Mouse (Mus musculus) G1E (cell line): ENCODE results near the gene Ehmt1. TPM values are rescaled to one million over a fixed set of nuclear protein-coding genes. Genes with fewer than 3 reads are reported as not detected.

Experiments
- ATAC-seq: 2 replicates; pipeline ENCODE4 v1.8.0; 2016; ENCODE audit warnings: mild to moderate bottlenecking; ENCODE audit not compliant: insufficient number of reproducible peaks, poor library complexity, low FRiP score, severe bottlenecking; ENCODE audit errors: extremely low read depth
- DNase-seq: peaks from one replicate; pipeline ENCODE4 v3.0.0; 2012; ENCODE audit warnings: low spot score
- H3K27me3 ChIP-seq: 2 replicates; pipeline ENCODE4 v1.6.1; 2012; ENCODE audit warnings: mild to moderate bottlenecking, low read length, inconsistent platforms; ENCODE audit not compliant: insufficient read depth
- H3K36me3 ChIP-seq: replicated peaks from 2 replicates; pipeline ENCODE3; 2012; ENCODE audit warnings: mild to moderate bottlenecking, inconsistent platforms
- H3K4me1 ChIP-seq: 2 replicates; pipeline ENCODE4 v1.6.1; 2012; ENCODE audit warnings: low read depth, low read length, inconsistent platforms, mixed read lengths; ENCODE audit not compliant: insufficient read depth
- H3K4me3 ChIP-seq: 2 replicates; pipeline ENCODE4 v1.5.1; 2012; ENCODE audit warnings: low read depth, mild to moderate bottlenecking, inconsistent platforms, low read length, moderate library complexity, mixed read lengths
- H3K9me3 ChIP-seq: replicated peaks from 2 replicates; pipeline ENCODE4 v1.6.1; 2012; ENCODE audit warnings: inconsistent platforms
- CTCF ChIP-seq: IDR thresholded peaks from 2 replicates; pipeline ENCODE4 v1.5.1; 2012; ENCODE audit warnings: low read depth, low read length, inconsistent platforms, mixed read lengths
- GATA1 ChIP-seq: IDR thresholded peaks from 2 replicates; pipeline ENCODE4 v1.6.1; 2012; ENCODE audit warnings: borderline replicate concordance, low read length, inconsistent platforms, mixed read lengths
- GATA2 ChIP-seq: IDR thresholded peaks from 2 replicates; pipeline ENCODE4 v1.6.1; 2012; ENCODE audit warnings: low read depth, low read length, inconsistent platforms, borderline replicate concordance
- POLR2AphosphoS5 ChIP-seq: IDR thresholded peaks from 2 replicates; pipeline ENCODE4 v1.6.1; 2012; ENCODE audit warnings: low read depth, low read length, inconsistent platforms; ENCODE audit not compliant: insufficient replicate concordance
- TAL1 ChIP-seq: conservative IDR thresholded peaks from 2 replicates; pipeline ENCODE4 v1.6.1; 2012; ENCODE audit warnings: low read depth, low read length, inconsistent platforms, mixed read lengths
- polyA plus RNA-seq: library from polyadenylated mRNA; stranded (reverse); fragments of >175 nt; gene quantifications from 2 replicates; pipeline ENCODE4 v1.2.3, GENCODE M21; 2012
- total RNA-seq, 2 experiments: library from RNA; stranded (forward) in 1 of 2; stranded (reverse) in 1 of 2; fragments of 200-1000 nt in 1 of 2; fragments of >200 nt in 1 of 2; fragmentation: Nextera tagmentation in 1 of 2; gene quantifications; 2 replicates each; pipeline ENCODE4 v1.2.3; 2014 to 2017

The Ehmt1 gene
- total RNA-seq (2014; fragmentation: Nextera tagmentation) (59.0 and 94.7 TPM in 2 replicates), total RNA-seq (2017) (38.4 and 71.5 TPM in 2 replicates), polyA plus RNA-seq (81.8 and 85.4 TPM in 2 replicates)

GRCm38 (mm10) chr2:24918930-24919838 is at the start of gene Ehmt1:
Gene Ehmt1, minus strand, starts transcription at chr2:24919614.
- H3K4me1 ChIP-seq, result peaks cover 24% of the 10 kb centered on the region
- DNase-seq (peak; percentile 95), ATAC-seq (peak; percentile 68)
- H3K4me3 ChIP-seq, result peak within 1 kb of the TSS; percentile 97
- no peaks in the 10 kb centered on the region for H3K27me3 ChIP-seq
- no peaks in the 10 kb centered on the region for H3K9me3 ChIP-seq
- TF ChIP-seq CTCF (no peak), POLR2AphosphoS5 (no peak), GATA1 (no peak), TAL1 (no peak), GATA2 (no peak)
- peaks cover 15% of the 10 kb centered on the region for H3K36me3 ChIP-seq

GRCm38 (mm10) chr2:24962304-24963000 is 43.0 kb upstream of the Ehmt1 start, which contains the start of gene Dph7:
Gene Dph7, plus strand, starts transcription at chr2:24962400.
- Histone ChIP-seq H3K36me3 (peaks cover 87% of the 10 kb centered on the region), H3K27me3 (no peaks in the 10 kb centered on the region), H3K4me1 (peaks cover 28% of the 10 kb centered on the region), H3K9me3 (no peaks in the 10 kb centered on the region), H3K4me3 (peak within 1 kb of the TSS; percentile 96)
- TF ChIP-seq GATA2 (no peak), POLR2AphosphoS5 (peak; percentile 81; the same call in 1 of the 2 replicates), CTCF (peak; percentile 82)
- ATAC-seq (peak; percentile 84), DNase-seq (peak; percentile 65)

- Histone ChIP-seq H3K9me3 (no peaks in the 10 kb centered on the region), H3K36me3 (peaks cover 86% of the 10 kb centered on the region), H3K27me3 (no peaks in the 10 kb centered on the region), H3K4me3 (no peak overlapping the region), H3K4me1 (peaks cover 39% of the 10 kb centered on the region)
- ATAC-seq (no peak), DNase-seq (no peak)
- TF ChIP-seq GATA2 (no peak), TAL1 (no peak)
These were observed 41.5 kb upstream of the Ehmt1 start for GRCm38 (mm10) chr2:24960910-24961309.

- no peak for TF ChIP-seq TAL1
- no peak for TF ChIP-seq GATA2
- no peak for TF ChIP-seq CTCF
- TF ChIP-seq GATA1, result no peak
- no peak for TF ChIP-seq POLR2AphosphoS5
- peaks cover 67% of the 10 kb centered on the region for H3K4me1 ChIP-seq
These were observed 33.2 kb upstream of the Ehmt1 start for GRCm38 (mm10) chr2:24952537-24953055.

GRCm38 (mm10) chr2:24950189-24950535 is 30.7 kb upstream of the Ehmt1 start:
- H3K4me1 ChIP-seq, result peaks cover 50% of the 10 kb centered on the region
- ATAC-seq, result no peak

More at GRCm38 (mm10) chr2:24952537-24953055, 33.2 kb upstream of the Ehmt1 start:
- H3K27me3 ChIP-seq, result no peaks in the 10 kb centered on the region
- no peaks in the 10 kb centered on the region for H3K9me3 ChIP-seq
- H3K36me3 ChIP-seq, result peaks cover 61% of the 10 kb centered on the region
- H3K4me3 ChIP-seq, result no peak overlapping the region
- DNase-seq, result no peak
- ATAC-seq, result no peak

More at GRCm38 (mm10) chr2:24950189-24950535, 30.7 kb upstream of the Ehmt1 start:
- Histone ChIP-seq H3K4me3 (peak overlapping the region; percentile 99), H3K9me3 (no peaks in the 10 kb centered on the region), H3K36me3 (peaks cover 40% of the 10 kb centered on the region), H3K27me3 (no peaks in the 10 kb centered on the region)
- no peak for DNase-seq
- no peak for TF ChIP-seq CTCF
- no peak for TF ChIP-seq GATA2
- TF ChIP-seq TAL1, result no peak
- TF ChIP-seq GATA1, result no peak
- TF ChIP-seq POLR2AphosphoS5, result no peak
